Mouse (Mus musculus): ENCODE data around the gene Osbp2. TPM values are rescaled to one million over a fixed set of nuclear protein-coding genes. Genes with fewer than 3 reads are reported as not detected.

Gene Osbp2
- polyA plus RNA-seq, 1 experiment from 2014 or later = 0.18 TPM

- Histone ChIP-seq H3K9ac (no peak overlapping the region), H3K4me3 (replicated peaks) (no peak overlapping the region), H3K4me1 (replicated peaks) (peaks cover 13% of the 10 kb centered on the region), H3K4me2 (no peak overlapping the region), H3K27me3 (peaks cover 35% of the 10 kb centered on the region), H3K9me3 (replicated peaks) (no peaks in the 10 kb centered on the region), H3K36me3 (no peaks in the 10 kb centered on the region), H3K27ac (no peak overlapping the region)
- WGBS (ENCODE audit: insufficient replicate concordance) = 60% methylated on average over 4 of the region's 4 CpGs
- no peak for DNase-seq
- no peak for ATAC-seq (ENCODE audit: low read depth)
These were observed 3.3 kb downstream of the Osbp2 start for GRCm38 (mm10) chr11:3860361-3860760.

GRCm38 (mm10) chr11:3859778-3860177 lies 3.9 kb downstream of the Osbp2 start:
- Histone ChIP-seq H3K9me3 (replicated peaks) (no peaks in the 10 kb centered on the region), H3K36me3 (no peaks in the 10 kb centered on the region), H3K27ac (no peak overlapping the region), H3K27me3 (peaks cover 30% of the 10 kb centered on the region), H3K4me3 (replicated peaks) (no peak overlapping the region), H3K4me2 (no peak overlapping the region), H3K9ac (no peak overlapping the region), H3K4me1 (replicated peaks) (peaks cover 13% of the 10 kb centered on the region)
- no peak for DNase-seq
- 84% methylated on average over 4 of the region's 4 CpGs for WGBS (ENCODE audit: insufficient replicate concordance)
- no peak for ATAC-seq (ENCODE audit: low read depth)

- H3K27ac ChIP-seq = no peak overlapping the region
- H3K36me3 ChIP-seq = no peaks in the 10 kb centered on the region
- ATAC-seq (ENCODE audit: low read depth) (no peak), DNase-seq (no peak)
- 67% methylated on average over 5 of the region's 5 CpGs for WGBS (ENCODE audit: insufficient replicate concordance)
- H3K4me3 ChIP-seq (replicated peaks) = no peak overlapping the region
- H3K4me2 ChIP-seq = no peak overlapping the region
- no peaks in the 10 kb centered on the region; the same call in 1 of the 2 replicates for H3K4me1 ChIP-seq (replicated peaks)
- H3K27me3 ChIP-seq = peaks cover 12% of the 10 kb centered on the region
- no peak overlapping the region for H3K9ac ChIP-seq
- no peaks in the 10 kb centered on the region for H3K9me3 ChIP-seq (replicated peaks)
These were observed 5.8 kb downstream of the Osbp2 start for GRCm38 (mm10) chr11:3857902-3858301.

- H3K36me3 ChIP-seq = no peaks in the 10 kb centered on the region
- no peak for ATAC-seq (ENCODE audit: low read depth)
- H3K27me3 ChIP-seq = no peaks in the 10 kb centered on the region
- H3K9me3 ChIP-seq (replicated peaks) = no peaks in the 10 kb centered on the region
- H3K4me1 ChIP-seq (replicated peaks) = no peaks in the 10 kb centered on the region
- H3K4me3 ChIP-seq (replicated peaks) = no peak overlapping the region
- H3K4me2 ChIP-seq = no peak overlapping the region
- 80% methylated on average over 5 of the region's 5 CpGs for WGBS (ENCODE audit: insufficient replicate concordance)
- no peak overlapping the region for H3K27ac ChIP-seq
- no peak overlapping the region for H3K9ac ChIP-seq
- no peak for DNase-seq
These were observed 7.9 kb downstream of the Osbp2 start for GRCm38 (mm10) chr11:3855846-3856245.

GRCm38 (mm10) chr11:3854156-3854555 lies 9.5 kb downstream of the Osbp2 start:
- H3K4me1 ChIP-seq (replicated peaks) = no peaks in the 10 kb centered on the region
- H3K4me2 ChIP-seq = no peak overlapping the region
- no peak overlapping the region for H3K27ac ChIP-seq
- no peaks in the 10 kb centered on the region for H3K36me3 ChIP-seq
- DNase-seq (no peak), ATAC-seq (ENCODE audit: low read depth) (no peak)
- no peak overlapping the region for H3K4me3 ChIP-seq (replicated peaks)
- no peak overlapping the region for H3K9ac ChIP-seq
- no peaks in the 10 kb centered on the region for H3K9me3 ChIP-seq (replicated peaks)
- WGBS (ENCODE audit: insufficient replicate concordance) = 71% methylated on average over 3 of the region's 3 CpGs
- no peaks in the 10 kb centered on the region for H3K27me3 ChIP-seq

GRCm38 (mm10) chr11:3853481-3854034 lies 10.1 kb downstream of the Osbp2 start:
- Histone ChIP-seq H3K9me3 (replicated peaks) (no peaks in the 10 kb centered on the region), H3K27me3 (no peaks in the 10 kb centered on the region), H3K4me2 (no peak overlapping the region), H3K36me3 (no peaks in the 10 kb centered on the region), H3K4me1 (replicated peaks) (no peaks in the 10 kb centered on the region), H3K9ac (no peak overlapping the region), H3K4me3 (replicated peaks) (no peak overlapping the region), H3K27ac (no peak overlapping the region)
- WGBS (ENCODE audit: insufficient replicate concordance) = 80% methylated on average over 5 of the region's 5 CpGs
- no peak for DNase-seq
- no peak for ATAC-seq (ENCODE audit: low read depth)

- H3K4me3 ChIP-seq (replicated peaks) = no peak overlapping the region
- no peak overlapping the region for H3K27ac ChIP-seq
These were observed 10.7 kb downstream of the Osbp2 start for GRCm38 (mm10) chr11:3853031-3853430.

GRCm38 (mm10) chr11:3851872-3852271 lies 11.8 kb downstream of the Osbp2 start:
- no peak overlapping the region for H3K4me2 ChIP-seq
- no peak overlapping the region for H3K4me3 ChIP-seq (replicated peaks)
- no peak overlapping the region for H3K27ac ChIP-seq
- no peaks in the 10 kb centered on the region for H3K27me3 ChIP-seq
- no peak overlapping the region for H3K9ac ChIP-seq
- no peaks in the 10 kb centered on the region for H3K4me1 ChIP-seq (replicated peaks)
- no peaks in the 10 kb centered on the region for H3K9me3 ChIP-seq (replicated peaks)
- WGBS (ENCODE audit: insufficient replicate concordance) = 60% methylated on average over 4 of the region's 4 CpGs
- DNase-seq = no peak
- H3K36me3 ChIP-seq = no peaks in the 10 kb centered on the region
- no peak for ATAC-seq (ENCODE audit: low read depth)

More at GRCm38 (mm10) chr11:3853031-3853430, 10.7 kb downstream of the Osbp2 start:
- no peak overlapping the region for H3K9ac ChIP-seq
- WGBS (ENCODE audit: insufficient replicate concordance) = 72% methylated on average over 10 of the region's 10 CpGs
- H3K9me3 ChIP-seq (replicated peaks) = no peaks in the 10 kb centered on the region
- no peak overlapping the region for H3K4me2 ChIP-seq
- H3K4me1 ChIP-seq (replicated peaks) = no peaks in the 10 kb centered on the region
- ATAC-seq (ENCODE audit: low read depth) (no peak), DNase-seq (no peak)
- no peaks in the 10 kb centered on the region for H3K27me3 ChIP-seq
- no peaks in the 10 kb centered on the region for H3K36me3 ChIP-seq

GRCm38 (mm10) chr11:3850746-3851277 lies 12.9 kb downstream of the Osbp2 start:
- no peak for DNase-seq
- H3K27ac ChIP-seq = no peak overlapping the region
- H3K27me3 ChIP-seq = no peaks in the 10 kb centered on the region
- no peak overlapping the region for H3K4me2 ChIP-seq
- no peaks in the 10 kb centered on the region for H3K4me1 ChIP-seq (replicated peaks)
- WGBS (ENCODE audit: insufficient replicate concordance) = 42% methylated on average over 5 of the region's 5 CpGs
- ATAC-seq (ENCODE audit: low read depth) = no peak
- no peak overlapping the region for H3K9ac ChIP-seq
- no peak overlapping the region for H3K4me3 ChIP-seq (replicated peaks)
- H3K9me3 ChIP-seq (replicated peaks) = no peaks in the 10 kb centered on the region
- H3K36me3 ChIP-seq = no peaks in the 10 kb centered on the region

- no peak overlapping the region for H3K9ac ChIP-seq
- no peaks in the 10 kb centered on the region for H3K27me3 ChIP-seq
- ATAC-seq (ENCODE audit: low read depth) (no peak), DNase-seq (no peak)
- H3K27ac ChIP-seq = no peak overlapping the region
- no peaks in the 10 kb centered on the region for H3K9me3 ChIP-seq (replicated peaks)
- H3K36me3 ChIP-seq = no peaks in the 10 kb centered on the region
- H3K4me2 ChIP-seq = no peak overlapping the region
- H3K4me1 ChIP-seq (replicated peaks) = no peaks in the 10 kb centered on the region
- 64% methylated on average over 2 of the region's 2 CpGs for WGBS (ENCODE audit: insufficient replicate concordance)
- no peak overlapping the region for H3K4me3 ChIP-seq (replicated peaks)
These were observed 13.4 kb downstream of the Osbp2 start for GRCm38 (mm10) chr11:3850315-3850614.

- 58% methylated on average over 15 of the region's 15 CpGs for WGBS (ENCODE audit: insufficient replicate concordance)
- no peaks in the 10 kb centered on the region for H3K27me3 ChIP-seq
- H3K4me1 ChIP-seq (replicated peaks) = no peaks in the 10 kb centered on the region
- no peak for ATAC-seq (ENCODE audit: low read depth)
- H3K36me3 ChIP-seq = no peaks in the 10 kb centered on the region
- no peak overlapping the region for H3K9ac ChIP-seq
- H3K4me3 ChIP-seq (replicated peaks) = no peak overlapping the region
- H3K4me2 ChIP-seq = no peak overlapping the region
- no peak overlapping the region for H3K27ac ChIP-seq
- DNase-seq = no peak
- H3K9me3 ChIP-seq (replicated peaks) = no peaks in the 10 kb centered on the region
These were observed 14.0 kb downstream of the Osbp2 start for GRCm38 (mm10) chr11:3849469-3850314.

- no peak overlapping the region for H3K27ac ChIP-seq
- no peaks in the 10 kb centered on the region for H3K4me1 ChIP-seq (replicated peaks)
- no peaks in the 10 kb centered on the region for H3K9me3 ChIP-seq (replicated peaks)
- no peak for DNase-seq
- 60% methylated on average over 2 of the region's 2 CpGs for WGBS (ENCODE audit: insufficient replicate concordance)
- no peaks in the 10 kb centered on the region for H3K36me3 ChIP-seq
- H3K4me3 ChIP-seq (replicated peaks) = no peak overlapping the region
- no peak for ATAC-seq (ENCODE audit: low read depth)
- no peaks in the 10 kb centered on the region for H3K27me3 ChIP-seq
- H3K4me2 ChIP-seq = no peak overlapping the region
- H3K9ac ChIP-seq = no peak overlapping the region
These were observed 17.4 kb downstream of the Osbp2 start for GRCm38 (mm10) chr11:3846351-3846750.
